Mouse (Mus musculus) gastrocnemius, postnatal 25 days (tissue): ENCODE measurements around the gene Tmem206. TPM values are rescaled to one million over a fixed set of nuclear protein-coding genes. Genes with fewer than 3 reads are reported as not detected.

Experiments used
- DNase-seq: peaks from one replicate; pipeline ENCODE4 v3.0.0; 2022
- total RNA-seq, 2 experiments: library from RNA; stranded (reverse); gene quantifications; 1 replicate in 1 of 2; 2 replicates in 1 of 2; pipeline ENCODE4 v1.2.3; 2021

The Tmem206 gene
- total RNA-seq, 2 experiments from 2014 or later: 1.2 to 1.3 TPM

GRCm38 (mm10) chr1:191352786-191353488 lies 27.2 kb downstream of the Tmem206 start:
- no peak for DNase-seq

GRCm38 (mm10) chr1:191353836-191354235 lies 28.1 kb downstream of the Tmem206 start:
- DNase-seq: no peak

- no peak for DNase-seq
Observed at GRCm38 (mm10) chr1:191356936-191357335, 31.2 kb downstream of the Tmem206 start.

GRCm38 (mm10) chr1:191359478-191359877 lies 33.8 kb downstream of the Tmem206 start:
- no peak for DNase-seq

- DNase-seq: no peak
Observed at GRCm38 (mm10) chr1:191362412-191362811, 36.7 kb downstream of the Tmem206 start.

DNA sequence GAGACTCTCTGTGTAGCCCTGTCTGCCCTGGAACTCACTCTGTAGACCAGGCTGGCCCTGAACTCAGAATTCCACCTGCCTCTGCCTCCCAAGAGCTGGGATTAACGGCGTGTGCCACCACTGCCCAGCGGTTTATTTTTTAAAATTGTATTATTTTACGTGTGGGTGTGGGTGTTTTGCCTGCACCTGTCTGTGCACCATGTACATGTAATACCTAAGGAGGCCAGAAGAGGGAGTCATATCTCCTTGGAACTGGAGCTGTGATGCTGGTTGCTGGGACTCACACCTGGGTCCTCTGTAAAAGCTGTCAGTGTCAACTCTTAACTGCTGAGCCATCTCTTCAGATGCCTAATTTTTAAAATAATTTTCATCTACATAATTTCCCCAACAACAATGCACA lies 38.8 kb downstream of the Tmem206 start:
- no peak for DNase-seq

- DNase-seq: no peak
Observed at GRCm38 (mm10) chr1:191368193-191368592, 42.5 kb downstream of the Tmem206 start.

DNA sequence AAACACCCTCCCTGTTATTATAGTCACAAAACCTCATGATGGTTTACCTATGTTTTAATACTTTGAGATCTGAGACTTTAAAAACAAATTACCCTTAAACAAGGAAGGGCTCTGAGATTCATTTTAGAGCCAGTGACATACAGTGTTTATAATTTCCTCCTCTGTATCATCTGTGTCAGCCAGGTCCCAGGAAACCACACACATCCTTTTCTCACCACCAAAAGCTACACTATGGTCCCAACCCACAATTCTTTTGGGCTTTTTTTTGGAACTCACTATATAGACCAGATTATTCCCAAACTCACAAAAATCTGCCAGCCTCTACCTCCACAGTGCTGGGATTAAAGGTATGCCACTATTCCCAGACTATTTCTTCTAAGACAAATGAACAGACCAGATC lies 43.4 kb downstream of the Tmem206 start:
- DNase-seq: no peak

- DNase-seq: no peak
Observed at GRCm38 (mm10) chr1:191374993-191375643, 49.4 kb downstream of the Tmem206 start.

GRCm38 (mm10) chr1:191375644-191375998 lies 49.9 kb downstream of the Tmem206 start:
- no peak for DNase-seq

DNA sequence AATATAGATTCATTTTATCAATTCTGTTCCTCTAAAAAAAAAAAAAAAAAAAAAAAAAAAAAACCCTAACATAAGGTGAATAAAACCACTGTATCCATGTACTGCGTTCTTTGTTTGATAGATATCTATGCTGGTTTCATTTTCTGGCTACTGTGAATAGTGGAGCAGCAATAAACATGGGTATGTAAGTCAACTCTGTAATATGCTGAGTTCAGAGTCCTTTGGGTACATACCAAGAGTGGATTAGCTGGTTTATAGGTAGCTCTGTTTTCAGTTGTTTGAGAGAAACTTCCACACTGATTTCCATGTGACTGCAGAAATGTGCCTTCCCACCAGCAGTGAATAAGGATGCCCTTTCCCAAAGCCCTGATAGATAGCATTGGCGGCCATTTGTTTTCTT lies 52.4 kb downstream of the Tmem206 start:
- DNase-seq: no peak

DNA sequence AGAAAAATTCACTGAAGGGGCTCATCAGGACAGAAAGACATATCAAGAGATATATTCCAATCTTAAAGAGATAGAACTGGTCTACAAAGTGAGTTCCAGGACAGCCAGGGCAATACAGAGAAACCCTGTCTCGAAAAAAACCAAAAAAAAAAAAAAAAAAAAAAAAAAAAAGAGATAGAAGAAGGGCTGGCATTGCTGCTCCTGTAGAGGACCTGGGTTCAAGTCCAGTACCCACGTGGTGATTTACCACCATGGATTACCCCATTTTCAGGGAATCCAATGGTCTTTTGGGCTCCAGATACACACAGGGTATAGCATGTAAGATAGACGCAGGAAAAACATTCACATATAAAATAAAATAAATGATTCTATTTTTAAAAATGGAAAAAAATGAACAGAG lies 55.1 kb downstream of the Tmem206 start:
- no peak for DNase-seq

DNA sequence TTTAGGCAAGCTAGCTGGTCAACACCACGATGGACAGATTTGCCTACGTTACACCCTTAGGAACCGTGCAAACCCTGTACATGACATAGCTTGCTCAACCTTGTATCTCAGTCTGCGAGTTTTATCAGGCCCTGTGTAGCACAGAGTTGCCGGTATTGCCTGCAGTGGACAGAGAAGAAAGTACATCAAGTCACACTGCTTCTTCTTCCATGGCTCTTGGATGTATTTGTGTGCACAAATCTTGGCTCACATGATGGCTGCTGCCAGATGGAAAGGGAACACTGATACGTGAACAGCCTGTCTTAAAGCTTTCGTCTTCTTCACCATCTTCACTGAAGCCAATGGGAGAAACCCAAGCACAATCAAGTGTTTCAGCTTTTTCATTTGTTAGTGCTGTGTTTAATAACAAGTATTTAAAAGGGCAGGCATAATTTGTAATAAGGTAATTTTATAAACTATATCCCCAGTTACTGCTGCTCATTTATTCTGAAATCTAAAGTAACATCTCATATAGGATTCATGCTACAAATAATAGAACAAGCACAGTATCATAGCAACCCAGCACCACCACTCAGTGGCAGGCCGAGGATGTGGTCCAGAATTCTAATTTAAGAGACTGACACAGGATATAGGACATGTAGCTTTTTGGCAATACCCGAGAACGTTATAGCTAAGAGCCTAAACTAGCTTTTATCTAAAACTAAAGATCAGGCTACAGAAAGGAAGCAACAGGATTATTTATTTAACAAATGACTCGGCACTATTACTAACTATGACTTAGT lies 56.4 kb downstream of the Tmem206 start:
- no peak for DNase-seq

- DNase-seq: no peak
Observed at GRCm38 (mm10) chr1:191384786-191385430, 59.2 kb downstream of the Tmem206 start.

DNA sequence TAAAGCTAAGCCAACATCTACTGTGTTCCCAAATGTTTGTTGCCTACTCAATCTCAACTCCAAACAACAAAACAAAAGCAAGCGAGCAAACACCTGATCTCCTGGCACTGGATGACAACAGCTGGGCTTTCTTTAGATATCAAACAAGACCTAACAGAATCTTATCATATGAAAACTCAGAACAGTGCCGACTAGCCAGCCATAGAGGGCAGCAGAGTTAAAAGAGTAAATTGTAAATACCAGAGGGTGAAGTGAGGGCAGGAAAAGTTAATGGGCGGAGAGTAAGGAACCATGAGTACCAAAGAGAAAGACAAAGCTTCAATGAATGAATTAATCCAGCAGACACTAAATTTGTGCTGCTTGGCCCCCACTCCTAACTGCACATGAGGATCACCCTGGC lies 65.6 kb downstream of the Tmem206 start:
- DNase-seq: peak; percentile 33

- DNase-seq: no peak
Observed at GRCm38 (mm10) chr1:191393536-191393935, 67.8 kb downstream of the Tmem206 start.

DNA sequence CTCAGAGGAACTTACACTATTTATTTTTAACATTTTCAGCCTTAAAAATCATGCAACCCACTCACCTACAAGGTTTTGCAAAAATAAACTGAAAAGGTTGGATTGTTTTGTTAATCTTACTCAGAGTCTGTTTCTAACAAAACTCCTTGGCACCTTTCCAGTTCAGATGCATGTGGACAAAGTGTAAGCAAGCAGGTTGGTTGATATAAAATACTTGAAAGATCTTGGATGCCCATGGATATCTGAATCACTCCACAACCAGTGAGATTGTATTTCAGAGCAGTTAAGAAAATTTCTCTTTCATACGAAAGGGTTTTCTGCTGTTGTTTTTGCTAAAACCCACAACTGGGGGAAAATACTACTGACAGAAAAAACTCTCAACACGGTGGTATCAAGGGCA lies 68.4 kb downstream of the Tmem206 start:
- DNase-seq: no peak

DNA sequence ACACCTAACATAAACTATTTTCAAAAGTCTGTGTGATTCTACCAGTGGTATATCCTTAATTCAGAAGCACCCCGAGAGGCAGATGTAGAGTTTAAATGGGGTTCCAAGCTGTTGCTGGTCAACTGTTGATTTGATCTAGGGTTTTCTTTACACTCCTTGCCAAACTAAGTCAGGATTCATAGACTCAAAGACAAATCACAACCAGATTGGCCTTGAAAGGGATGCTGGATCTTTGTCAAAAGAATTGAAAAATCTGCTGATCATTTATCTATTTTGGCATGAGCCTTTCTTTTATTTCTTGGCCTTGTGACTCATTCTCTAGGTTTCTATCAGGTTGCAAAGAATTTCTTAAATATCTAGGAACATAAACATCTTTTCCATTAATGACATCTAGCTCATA lies 69.5 kb downstream of the Tmem206 start:
- DNase-seq: no peak

- DNase-seq: peak; percentile 53
Observed at GRCm38 (mm10) chr1:191395871-191396433, 70.2 kb downstream of the Tmem206 start.

- DNase-seq: no peak
Observed at GRCm38 (mm10) chr1:191396446-191396845, 70.7 kb downstream of the Tmem206 start.

GRCm38 (mm10) chr1:191396897-191397849 lies 71.5 kb downstream of the Tmem206 start:
- DNase-seq: peak; percentile 100
